Mouse (Mus musculus) gastrocnemius, postnatal 10 days (tissue): ENCODE results near the gene Myl9. TPM values are rescaled to one million over a fixed set of nuclear protein-coding genes. Genes with fewer than 3 reads are reported as not detected.

Experiments used
- DNase-seq: peaks from one replicate; pipeline ENCODE4 v3.0.0; 2021; ENCODE audit warnings: mixed read lengths
- total RNA-seq, 2 experiments: library from RNA; stranded (reverse); gene quantifications; 2 replicates each; pipeline ENCODE4 v1.2.3; 2021

The Myl9 gene
- total RNA-seq, 2 experiments from 2014 or later, result 186 to 216 TPM

- DNase-seq, result no peak
Measured at GRCm38 (mm10) chr2:156764022-156764421, 11.2 kb upstream of the Myl9 start.

- DNase-seq, result no peak
Measured at GRCm38 (mm10) chr2:156764747-156765146, 10.5 kb upstream of the Myl9 start.

GRCm38 (mm10) chr2:156765593-156765992 lies 9.6 kb upstream of the Myl9 start:
- DNase-seq, result no peak

GRCm38 (mm10) chr2:156766227-156767019 lies 8.8 kb upstream of the Myl9 start:
- no peak for DNase-seq

- no peak for DNase-seq
Measured at GRCm38 (mm10) chr2:156767108-156767507, 8.1 kb upstream of the Myl9 start.

- no peak for DNase-seq
Measured at GRCm38 (mm10) chr2:156769274-156769673, 5.9 kb upstream of the Myl9 start.

- no peak for DNase-seq
Measured at GRCm38 (mm10) chr2:156773470-156773869, 1.8 kb upstream of the Myl9 start.

GRCm38 (mm10) chr2:156774035-156774737 lies 1.0 kb upstream of the Myl9 start:
- no peak for DNase-seq

GRCm38 (mm10) chr2:156775455-156776435 lies 525 bp downstream of the Myl9 start:
- DNase-seq, result no peak

GRCm38 (mm10) chr2:156776907-156777306 lies 1.7 kb downstream of the Myl9 start:
- no peak for DNase-seq

- no peak for DNase-seq
Measured at GRCm38 (mm10) chr2:156777326-156778004, 2.2 kb downstream of the Myl9 start.

- DNase-seq, result no peak
Measured at GRCm38 (mm10) chr2:156778571-156778970, 3.4 kb downstream of the Myl9 start.

- no peak for DNase-seq
Measured at GRCm38 (mm10) chr2:156779036-156779435, 3.8 kb downstream of the Myl9 start.

GRCm38 (mm10) chr2:156779488-156779887 lies 4.3 kb downstream of the Myl9 start:
- no peak for DNase-seq

GRCm38 (mm10) chr2:156780129-156780528 lies 4.9 kb downstream of the Myl9 start:
- DNase-seq, result no peak

GRCm38 (mm10) chr2:156780752-156781151 lies 5.5 kb downstream of the Myl9 start:
- no peak for DNase-seq

GRCm38 (mm10) chr2:156781281-156781680 lies 6.1 kb downstream of the Myl9 start:
- no peak for DNase-seq

GRCm38 (mm10) chr2:156781836-156782480 lies 6.7 kb downstream of the Myl9 start:
- no peak for DNase-seq

GRCm38 (mm10) chr2:156782481-156783348 lies 7.5 kb downstream of the Myl9 start:
- no peak for DNase-seq

GRCm38 (mm10) chr2:156783349-156783728 lies 8.1 kb downstream of the Myl9 start:
- DNase-seq, result no peak
